Mouse (Mus musculus): ENCODE measurements around the gene Zfp84.
"Not testable (repeated sequence)": the region's sequence is repeated elsewhere in the genome, so short reads cannot be mapped to it uniquely, and the experiment has no call there.

Zfp84 gene

DNA sequence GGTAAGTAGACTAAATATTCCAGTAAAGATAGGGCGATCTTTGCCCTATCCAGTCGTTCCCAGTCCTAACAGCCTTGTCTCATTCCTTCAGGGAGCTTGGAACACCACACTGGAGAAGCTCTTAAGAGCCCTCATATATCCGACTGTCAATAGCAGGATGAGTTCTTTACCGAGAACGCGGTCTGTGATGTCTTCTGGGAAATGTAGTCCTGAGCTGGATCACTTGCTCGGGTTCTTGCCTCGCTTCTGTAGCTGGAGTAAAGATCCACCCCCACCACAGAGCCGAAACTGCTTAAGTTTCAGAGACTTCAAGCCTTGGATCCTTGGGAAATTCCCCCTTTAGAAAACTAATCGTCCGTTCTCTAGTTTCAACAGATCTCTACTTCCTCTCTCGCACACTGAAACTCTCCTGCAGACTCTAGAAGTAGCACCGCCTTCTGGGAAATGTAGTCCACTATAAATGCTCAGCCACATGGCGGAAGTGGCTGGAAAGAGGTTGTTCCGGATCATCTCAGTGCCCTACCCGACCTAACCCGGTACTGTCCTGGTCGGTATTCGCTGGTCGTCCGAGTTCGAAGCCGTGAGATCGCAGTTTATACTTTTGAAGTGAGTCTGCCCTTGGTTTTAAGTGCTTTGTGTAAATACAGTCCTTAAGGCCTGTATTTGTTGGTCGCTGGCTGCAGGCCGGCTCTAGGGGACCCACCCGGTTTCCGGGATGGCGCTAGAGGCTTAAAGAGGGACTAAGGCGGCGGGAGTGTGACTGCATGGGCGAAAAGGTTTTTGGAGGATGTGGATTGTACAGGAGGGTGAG, at the start of gene Zfp84:
Zfp84 (plus strand) TSS at position 463 of the 811 bp plus-strand sequence.
- DNase-seq (ENCODE audit: low read depth), result peak; percentile 89

DNA sequence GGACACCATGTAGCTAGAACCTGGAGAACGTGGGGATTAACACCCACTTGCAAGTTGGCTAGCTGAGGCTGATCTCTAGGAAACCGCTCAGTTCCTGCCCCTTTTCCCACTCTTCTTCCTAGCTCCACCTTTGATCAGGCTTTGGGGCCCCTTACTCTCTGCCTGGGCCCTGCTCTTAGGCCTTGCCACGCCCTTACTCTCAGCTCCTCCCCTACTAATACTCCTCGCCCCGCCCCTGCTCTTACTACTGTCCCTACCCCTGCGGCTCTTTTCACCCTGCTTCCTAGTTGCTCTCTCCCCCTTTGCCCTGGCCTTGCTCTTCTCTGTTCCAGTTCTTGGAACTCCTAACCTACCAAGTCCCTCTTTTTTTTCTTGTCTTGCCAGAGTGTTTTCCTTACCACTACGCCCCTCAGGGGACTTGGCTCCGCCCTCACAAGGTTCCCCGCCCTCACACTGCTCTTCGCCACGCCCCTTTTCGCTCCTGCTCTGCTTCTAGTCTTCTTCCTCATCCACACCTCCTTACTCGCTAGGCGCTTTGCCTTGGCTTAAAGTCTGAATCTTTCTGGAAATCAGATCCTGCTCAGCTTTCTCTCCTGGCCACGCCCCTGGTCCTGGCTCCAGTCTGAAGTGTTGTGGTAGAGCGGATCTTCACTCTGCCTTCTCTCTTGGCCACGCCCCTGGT, 42.8 kb upstream of the Zfp84 start:
- DNase-seq (ENCODE audit: low read depth), result not testable (repeated sequence)

DNA sequence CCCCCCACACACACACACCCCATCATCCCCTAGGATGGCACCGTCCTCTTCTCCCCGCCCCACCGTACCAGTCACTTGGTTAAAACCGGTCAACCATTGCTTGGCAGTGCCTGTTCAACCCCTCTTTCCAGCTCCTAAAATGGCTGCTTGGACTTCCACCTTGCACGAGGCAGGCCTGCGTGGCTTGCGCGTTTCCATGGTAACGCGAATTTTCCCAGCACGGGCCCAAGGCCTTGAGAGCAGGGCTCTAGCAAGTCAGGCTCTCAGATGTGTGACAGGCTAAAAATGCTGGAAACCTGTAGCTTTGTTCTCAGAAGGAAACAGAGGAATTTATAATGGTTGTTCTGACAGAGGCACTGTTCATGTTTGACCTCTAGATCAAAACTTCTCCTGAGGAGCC, 41.5 kb upstream of the Zfp84 start, which contains the start of gene Catsperg2:
Catsperg2 (minus strand) TSS at position 173 of the 400 bp plus-strand sequence.
- DNase-seq (ENCODE audit: low read depth), result not testable (repeated sequence)

DNA sequence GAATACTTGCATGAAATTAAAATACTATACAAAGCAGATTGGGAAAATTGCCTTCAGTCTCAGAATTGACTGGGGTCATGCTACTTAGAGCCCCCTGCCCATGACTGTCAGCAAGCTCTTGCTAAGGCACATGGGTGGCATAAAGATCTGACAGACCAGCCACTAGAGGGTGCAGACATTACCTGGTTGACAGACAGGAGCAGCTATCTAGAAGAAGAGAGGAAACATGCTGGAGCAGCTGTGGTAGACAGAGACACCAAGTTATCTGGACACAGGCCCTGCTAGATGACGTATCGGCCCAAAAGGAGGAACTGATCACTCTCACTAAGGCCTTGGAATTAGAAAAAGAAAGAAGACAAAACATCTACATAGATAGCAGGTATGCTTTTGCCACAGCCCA, 40.3 kb upstream of the Zfp84 start:
- no peak for DNase-seq (ENCODE audit: low read depth)

DNA sequence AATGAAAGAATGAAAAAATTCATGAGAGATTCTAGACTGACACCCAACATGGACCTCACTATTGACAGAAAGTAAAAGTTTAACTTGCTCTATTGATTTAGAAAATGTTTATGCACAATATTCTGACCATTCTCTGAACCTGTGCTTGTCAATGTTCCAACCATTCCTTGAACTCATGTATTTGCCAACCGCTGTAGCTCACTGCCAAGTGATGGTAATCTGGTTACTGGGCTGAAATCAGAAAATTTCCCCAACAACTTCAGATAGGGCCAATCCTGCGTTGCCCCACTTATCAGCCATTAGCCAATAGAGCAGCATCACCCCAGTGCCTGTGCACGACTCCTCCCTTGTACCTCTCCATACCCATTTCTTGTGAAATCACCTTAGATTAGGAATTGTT, 26.1 kb upstream of the Zfp84 start:
- DNase-seq (ENCODE audit: low read depth), result no peak

DNA sequence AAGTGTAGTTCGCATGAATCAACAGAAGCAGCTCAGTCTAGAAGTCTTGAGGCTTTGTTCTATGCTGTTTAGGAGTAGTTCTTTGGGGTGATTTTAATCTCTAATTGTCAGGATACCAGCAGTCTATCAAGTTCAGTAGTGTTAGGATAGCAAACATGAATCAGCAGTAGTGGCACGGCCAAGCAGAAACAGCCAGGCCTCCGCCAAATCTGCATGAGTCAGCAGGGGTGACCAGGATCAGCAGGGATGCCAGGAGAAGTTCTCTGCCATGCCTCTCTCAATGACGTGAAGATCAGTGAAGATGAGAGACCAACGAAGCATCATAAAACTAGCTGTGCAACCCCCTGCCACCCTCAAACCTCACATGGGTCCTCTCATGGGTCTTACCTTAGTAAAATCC, 7.9 kb upstream of the Zfp84 start:
- DNase-seq (ENCODE audit: low read depth), result no peak

DNA sequence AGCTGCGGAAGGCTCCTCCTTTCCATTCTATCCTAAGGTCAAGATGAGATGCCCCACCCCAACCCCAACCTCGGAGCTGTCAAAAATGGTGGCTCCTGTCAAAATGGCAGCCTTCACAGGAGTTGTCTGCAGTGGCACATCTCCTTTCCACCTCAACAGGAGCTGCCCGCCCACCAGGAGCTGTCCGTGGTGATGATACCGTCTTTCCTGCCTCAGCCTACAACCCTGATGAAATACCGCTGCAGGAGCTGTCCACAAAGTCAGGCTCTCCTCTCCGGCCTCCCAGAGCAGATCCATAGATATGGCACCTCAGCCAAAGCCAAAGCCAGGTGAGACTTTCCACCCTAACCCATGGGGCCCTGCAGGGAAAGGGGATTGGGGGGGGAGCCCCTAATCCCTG, 3.6 kb upstream of the Zfp84 start:
- no peak for DNase-seq (ENCODE audit: low read depth)

DNA sequence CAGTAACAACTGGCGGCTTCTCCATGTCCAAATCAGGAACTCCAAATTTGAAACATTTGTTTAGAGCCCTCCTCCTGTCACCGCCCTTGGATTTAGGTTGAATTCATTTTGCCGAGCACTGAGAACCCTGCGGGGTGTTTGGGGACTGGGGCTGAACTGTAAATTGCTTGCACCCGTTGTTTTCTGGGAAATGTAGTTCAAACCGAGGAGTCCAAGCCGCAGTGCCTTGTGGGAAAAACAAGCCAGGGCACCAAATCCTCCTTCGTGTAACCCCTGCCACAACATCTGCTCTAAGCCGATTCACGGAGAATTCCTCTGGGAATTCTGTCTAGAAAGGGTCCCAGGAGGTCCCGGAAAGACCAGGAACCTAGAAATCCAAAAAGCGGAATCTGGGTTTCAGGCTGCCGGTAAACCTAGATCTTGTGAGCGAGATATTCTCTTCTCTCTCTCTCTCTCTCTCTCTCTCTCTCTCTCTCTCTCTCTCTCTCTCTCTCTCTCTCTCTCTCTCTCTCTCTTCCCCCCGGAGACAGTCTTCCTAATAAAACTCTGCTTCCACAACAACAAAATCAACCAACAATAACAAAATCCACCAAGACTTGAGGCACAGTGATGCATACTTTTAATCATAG, 1.2 kb upstream of the Zfp84 start:
- DNase-seq (ENCODE audit: low read depth), result peak; percentile 68

DNA sequence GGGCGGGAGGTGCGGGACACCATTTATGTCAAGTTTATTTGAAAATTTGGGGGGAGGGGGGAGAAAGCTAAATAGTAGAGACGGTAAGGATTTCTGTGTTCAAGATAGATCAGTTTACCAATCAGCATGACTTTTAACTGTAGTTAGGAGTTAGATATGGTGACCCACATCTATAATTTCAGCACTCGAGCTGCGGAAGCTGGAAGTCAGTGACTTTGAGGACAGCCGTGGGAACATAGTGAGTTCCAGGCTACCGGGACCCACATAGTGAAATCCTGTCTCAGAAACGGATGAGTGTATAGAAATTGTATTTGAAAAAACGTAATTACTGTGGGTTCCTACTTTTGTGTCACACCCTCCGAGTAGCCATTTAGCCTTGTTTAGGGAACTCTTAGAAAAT, 628 bp downstream of the Zfp84 start:
- no peak for DNase-seq (ENCODE audit: low read depth)

DNA sequence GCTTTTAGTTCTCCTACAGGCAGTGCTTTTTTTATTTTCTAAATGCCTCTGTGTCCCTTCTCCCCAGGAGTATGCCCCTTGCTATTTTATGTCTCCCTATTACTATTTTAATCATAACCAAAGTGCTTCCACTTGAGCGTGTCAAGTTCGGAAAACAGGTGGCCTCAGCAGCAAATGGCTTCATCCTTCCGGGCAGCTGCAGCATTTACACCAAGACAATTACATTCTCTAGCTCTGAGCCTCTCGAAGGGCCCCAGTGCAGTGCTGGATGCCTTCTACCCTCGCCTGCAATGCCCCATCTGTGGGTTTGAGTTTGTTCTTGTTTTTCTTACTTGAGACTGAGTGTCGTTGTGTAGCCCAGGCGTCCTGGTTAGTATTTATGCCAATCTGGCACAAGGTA, 5.2 kb downstream of the Zfp84 start:
- no peak for DNase-seq (ENCODE audit: low read depth)

DNA sequence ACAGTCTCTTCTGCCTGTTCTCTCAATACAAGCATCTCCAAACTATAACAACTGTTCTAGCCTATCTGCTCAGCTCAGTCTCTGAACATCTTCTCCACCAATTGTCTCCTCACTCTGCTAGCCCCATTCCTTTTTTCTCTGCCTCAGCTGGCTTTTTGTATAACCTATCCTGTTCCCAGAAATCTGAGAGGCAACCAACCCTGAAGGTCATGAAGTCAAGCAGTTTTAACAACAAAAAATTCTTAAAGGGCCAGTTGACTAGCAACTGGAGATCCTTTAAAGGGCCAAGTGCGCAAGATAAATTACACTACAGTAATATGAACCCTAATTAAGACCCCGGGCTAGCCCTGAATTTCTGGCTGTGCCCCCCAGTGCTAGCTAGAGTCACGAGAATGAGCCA, 6.0 kb downstream of the Zfp84 start:
- no peak for DNase-seq (ENCODE audit: low read depth)

DNA sequence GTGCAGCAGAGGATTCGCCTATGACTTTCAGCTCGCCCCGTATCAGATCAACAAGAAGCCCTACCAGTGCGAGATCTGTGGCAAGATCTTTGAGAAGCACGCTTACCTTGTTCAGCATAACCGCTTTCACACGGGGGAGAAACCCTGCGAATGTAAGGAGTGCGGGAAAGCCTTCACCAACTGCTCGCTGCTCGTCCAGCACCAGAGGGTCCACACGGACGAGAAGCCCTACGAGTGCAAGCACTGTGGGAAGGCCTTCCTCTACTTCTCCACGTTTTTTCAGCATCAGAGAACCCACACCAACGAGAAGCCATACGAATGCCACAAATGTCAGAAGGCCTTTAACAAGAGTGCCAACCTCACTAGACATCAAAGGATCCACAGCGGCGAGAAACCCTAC, 8.2 kb downstream of the Zfp84 start:
- DNase-seq (ENCODE audit: low read depth), result no peak

DNA sequence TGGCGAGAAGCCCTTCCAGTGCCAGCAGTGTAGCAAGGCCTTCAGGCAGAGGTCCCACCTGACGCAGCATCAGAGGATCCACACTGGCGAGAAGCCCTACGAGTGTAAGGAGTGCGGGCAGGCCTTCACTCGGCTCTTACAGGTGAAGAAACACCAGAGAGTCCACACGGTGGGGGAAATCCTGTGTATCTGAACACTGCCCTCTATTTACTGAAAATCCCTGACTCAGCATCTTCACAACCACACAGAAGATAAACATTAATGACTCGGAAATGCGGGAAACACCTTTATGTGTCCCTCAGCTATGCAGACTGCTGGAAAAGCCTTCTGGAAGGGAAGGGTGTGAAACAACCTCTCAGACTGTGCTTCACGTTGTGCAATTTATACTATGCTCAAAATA, 9.0 kb downstream of the Zfp84 start:
- DNase-seq (ENCODE audit: low read depth), result no peak

DNA sequence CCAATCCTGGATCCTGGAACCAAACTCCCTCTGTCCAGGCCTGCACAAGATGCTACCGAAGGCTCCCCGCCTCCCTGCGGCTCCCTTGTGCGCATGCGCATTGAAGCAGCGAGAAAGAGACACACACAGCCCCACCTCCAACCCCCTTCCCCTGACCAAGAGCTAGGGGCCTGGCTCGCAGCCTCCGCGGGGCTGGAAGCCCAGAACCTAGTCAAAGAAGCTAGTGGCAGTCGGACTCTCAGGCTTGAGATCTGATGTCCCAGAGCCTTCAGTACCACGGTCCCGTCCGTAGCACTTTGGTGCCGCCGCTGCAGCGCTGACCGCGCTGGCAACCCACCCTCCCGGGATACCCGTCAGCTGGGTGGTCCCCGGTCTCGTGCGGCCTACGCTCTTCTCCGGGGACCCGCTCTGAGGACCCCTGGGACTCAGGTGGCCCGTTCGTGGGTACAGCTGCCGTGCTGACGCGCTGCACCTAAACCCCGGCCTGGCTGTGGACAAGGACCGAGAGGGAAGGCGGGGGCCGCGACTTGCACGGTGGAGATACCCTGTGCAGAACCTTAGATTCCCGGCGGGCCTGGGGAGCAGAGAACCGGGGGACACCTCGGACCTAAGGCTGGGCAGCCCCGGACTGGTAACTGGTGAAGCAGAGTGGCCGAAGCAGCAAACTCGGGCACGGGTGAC, 15.7 kb downstream of the Zfp84 start, which contains the start of gene Zfp30:
Zfp30 (plus strand) TSS at position 128 of the 681 bp plus-strand sequence.
- DNase-seq (ENCODE audit: low read depth), result peak; percentile 79

DNA sequence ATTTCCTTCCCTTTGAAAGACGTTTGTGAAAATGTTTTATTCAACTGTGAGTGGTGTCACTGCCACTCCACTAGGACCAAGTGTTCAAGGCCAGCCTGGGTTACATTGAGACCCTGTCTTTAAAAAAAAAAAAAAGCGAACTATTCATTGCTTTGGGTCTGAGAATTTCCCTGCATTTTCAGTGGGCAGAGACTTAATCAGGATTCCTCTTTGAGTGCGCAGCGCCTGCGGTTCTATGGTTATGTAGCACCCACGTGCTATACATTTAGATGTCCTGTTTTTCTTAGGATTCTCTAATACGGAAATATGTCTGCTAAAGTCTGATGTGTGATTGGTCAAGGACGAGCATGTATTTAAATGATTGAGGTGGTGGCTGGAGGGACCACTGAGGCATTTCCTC, 16.7 kb downstream of the Zfp84 start:
- DNase-seq (ENCODE audit: low read depth), result no peak

DNA sequence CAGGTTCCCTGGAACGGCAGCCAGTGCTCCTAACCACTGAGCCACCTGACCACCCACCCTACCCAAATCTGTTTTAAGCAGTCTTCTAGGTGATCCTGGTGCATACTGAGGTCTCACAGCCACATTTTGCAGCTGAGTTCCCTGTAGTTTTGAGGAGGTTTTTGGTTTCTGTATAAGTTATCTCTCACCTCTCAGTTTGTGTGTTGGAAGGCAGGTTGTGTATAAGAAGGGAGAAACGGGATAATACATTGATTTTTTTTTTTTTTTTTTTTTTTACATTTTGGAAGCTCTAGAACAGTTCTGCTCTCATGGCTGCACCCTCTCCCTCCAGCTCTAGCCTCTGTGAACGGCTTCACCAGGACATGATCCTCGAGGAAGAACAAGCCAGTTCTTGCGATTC, 17.5 kb downstream of the Zfp84 start:
- DNase-seq (ENCODE audit: low read depth), result no peak

DNA sequence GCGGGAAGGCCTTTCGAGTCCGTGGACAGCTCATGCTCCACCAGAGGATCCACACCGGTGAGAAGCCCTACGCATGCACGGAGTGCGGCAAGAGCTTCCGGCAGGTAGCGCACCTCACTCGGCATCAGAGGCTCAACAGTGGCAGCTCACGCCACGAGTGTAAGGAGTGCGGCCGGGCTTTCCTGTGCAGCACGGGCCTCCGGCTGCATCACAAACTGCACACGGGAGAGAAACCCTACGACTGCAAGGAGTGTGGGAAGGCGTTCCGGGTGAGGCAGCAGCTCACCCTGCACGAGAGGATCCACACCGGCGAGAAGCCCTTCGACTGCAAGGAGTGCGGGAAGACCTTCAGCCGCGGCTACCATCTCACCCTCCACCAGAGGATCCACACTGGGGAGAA, 24.6 kb downstream of the Zfp84 start:
- DNase-seq (ENCODE audit: low read depth), result no peak

DNA sequence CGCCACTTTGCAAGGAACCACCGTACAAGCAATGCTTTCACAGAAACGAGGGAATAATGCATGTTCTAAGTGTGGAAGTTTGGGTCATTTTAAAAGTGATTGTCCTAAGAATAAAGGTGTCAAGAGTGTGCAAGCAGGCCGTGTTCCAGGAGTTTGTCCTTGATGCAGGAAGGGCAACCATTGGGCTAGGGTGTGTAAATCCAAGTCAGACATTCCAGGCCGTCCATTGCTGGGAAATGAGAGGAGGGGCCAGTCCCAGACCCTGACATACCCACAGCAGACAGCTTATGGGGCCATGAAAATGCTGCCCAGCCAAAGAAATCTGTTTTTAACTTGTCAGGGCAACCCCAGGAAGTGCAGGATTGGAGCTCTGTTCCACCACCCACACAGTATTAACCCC, 38.7 kb downstream of the Zfp84 start:
- no peak for DNase-seq (ENCODE audit: low read depth)

DNA sequence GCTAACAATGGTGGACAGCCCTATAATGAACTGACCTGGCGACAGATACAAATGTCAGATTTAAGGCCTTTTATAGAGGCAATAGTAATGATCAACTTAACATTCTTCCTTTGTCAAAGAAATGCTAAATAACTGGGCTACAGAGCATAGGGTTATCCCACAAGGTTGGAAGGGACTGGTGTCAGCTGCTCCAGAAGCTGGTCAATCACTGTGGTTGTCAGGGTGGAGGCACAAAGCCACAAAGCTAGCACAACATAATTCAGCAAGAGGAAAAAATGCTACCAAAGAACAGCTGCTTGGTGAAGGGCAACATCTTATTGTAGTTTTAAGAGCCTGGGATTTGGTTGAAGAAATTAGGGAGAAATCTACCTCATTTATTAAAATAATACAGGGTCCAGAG, 43.9 kb downstream of the Zfp84 start:
- DNase-seq (ENCODE audit: low read depth), result no peak

DNA sequence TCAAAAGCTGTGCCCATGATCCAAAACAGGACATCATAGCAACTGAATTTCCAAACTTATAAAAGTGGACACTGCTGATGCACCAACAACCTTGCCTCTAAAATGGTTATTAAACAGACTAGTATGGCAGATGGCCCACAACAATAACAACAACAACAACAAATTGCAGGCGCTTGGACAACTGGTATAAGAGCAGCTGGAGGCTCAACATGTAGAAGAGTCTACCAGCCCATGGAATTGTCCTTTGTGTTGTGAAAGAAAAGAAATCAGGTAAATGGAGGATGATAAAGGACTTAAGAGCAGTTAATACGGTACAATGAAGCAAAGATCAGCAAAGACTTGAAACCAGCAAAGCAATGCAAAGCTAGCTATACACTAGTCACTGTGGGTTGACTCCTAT, 46.0 kb downstream of the Zfp84 start:
- no peak for DNase-seq (ENCODE audit: low read depth)

DNA sequence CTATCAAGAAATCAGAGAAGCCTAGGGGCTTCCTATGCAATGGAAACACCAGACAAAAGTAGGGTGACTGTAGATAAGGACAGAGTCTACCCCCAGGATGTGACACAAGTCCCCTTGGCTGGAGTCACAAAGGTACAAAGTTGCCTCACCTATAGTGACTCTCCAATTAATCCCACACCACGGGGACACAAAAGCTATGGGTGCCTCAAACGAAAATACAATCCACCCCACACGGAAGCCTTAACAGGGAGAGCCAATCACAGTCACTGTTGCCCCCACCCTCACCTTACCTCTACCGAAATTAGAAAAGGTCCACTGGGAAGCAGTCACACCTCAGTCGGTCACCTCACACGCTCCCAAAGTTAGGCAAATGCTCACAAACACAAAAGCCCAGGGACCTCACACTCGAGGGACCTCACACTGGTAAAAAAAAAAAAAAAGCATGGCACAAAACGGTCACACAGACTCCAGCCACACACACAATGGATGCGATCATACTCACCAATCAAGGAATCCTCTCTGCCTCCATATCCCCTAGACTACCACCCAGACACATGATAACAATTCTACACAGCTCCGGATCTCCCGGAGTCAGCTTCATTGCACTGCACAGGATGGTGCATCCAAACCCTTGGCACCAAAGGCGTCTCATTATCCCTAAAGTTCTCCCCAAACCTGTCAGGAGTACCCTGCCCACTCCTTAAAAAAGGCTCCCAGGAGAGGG, 46.9 kb downstream of the Zfp84 start:
- no peak for DNase-seq (ENCODE audit: low read depth)

DNA sequence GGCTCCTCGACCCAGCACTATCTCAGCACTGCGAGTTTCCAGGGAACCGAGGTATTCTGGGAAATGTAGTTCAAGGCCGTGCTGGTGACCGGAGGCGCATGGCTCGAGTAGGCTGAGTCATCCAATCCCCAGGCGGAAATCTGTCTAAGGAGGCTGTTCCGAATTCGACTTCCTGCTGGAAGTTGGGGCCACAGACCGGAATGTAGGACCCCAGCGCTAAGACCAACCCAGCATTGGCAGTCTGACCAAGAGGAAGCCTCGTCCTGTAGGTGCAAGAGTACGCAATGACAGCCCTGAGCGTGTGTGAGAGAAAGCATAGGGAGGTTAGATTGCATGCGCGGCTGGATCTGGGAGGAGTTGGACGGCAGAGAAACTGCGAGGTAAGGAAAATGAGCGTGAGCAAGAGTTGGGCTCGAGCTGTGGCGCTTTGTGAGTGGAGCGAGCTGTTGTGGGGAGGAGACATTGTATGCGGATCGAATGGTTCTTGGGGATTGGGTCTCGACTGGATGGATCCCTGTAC, 47.6 kb downstream of the Zfp84 start, which contains the start of gene Zfp790:
Zfp790 (plus strand) TSS at position 205 of the 520 bp plus-strand sequence.
- DNase-seq (ENCODE audit: low read depth), result peak; percentile 87
